Mouse (Mus musculus) activated CD4-positive, CD25-positive, alpha-beta regulatory T cell, adult 9 weeks (primary cell): ENCODE data around the gene Fam178b. TPM values are rescaled to one million over a fixed set of nuclear protein-coding genes. Genes with fewer than 3 reads are reported as not detected.

Experiments
- polyA plus RNA-seq: library from polyadenylated mRNA; unstranded; fragments of 100-300 nt; shearing (Covaris generic); gene quantifications from one replicate; pipeline ENCODE4 v1.2.1, GENCODE M21; 2017

The Fam178b gene
- polyA plus RNA-seq = not detected

GRCm38 (mm10) chr1:36682620-36683355 is at the start of gene Fam178b:
Gene Fam178b, minus strand, starts transcription at chr1:36683183.

GRCm38 (mm10) chr1:36714311-36714710 is 31.3 kb upstream of the Fam178b start, which contains the start of gene Actr1b:
Gene Actr1b, minus strand, starts transcription at chr1:36714422.

GRCm38 (mm10) chr1:36709854-36710280 is 26.9 kb upstream of the Fam178b start, which contains the start of gene 4933424G06Rik:
Gene 4933424G06Rik, plus strand, starts transcription at chr1:36710149.

DNA sequence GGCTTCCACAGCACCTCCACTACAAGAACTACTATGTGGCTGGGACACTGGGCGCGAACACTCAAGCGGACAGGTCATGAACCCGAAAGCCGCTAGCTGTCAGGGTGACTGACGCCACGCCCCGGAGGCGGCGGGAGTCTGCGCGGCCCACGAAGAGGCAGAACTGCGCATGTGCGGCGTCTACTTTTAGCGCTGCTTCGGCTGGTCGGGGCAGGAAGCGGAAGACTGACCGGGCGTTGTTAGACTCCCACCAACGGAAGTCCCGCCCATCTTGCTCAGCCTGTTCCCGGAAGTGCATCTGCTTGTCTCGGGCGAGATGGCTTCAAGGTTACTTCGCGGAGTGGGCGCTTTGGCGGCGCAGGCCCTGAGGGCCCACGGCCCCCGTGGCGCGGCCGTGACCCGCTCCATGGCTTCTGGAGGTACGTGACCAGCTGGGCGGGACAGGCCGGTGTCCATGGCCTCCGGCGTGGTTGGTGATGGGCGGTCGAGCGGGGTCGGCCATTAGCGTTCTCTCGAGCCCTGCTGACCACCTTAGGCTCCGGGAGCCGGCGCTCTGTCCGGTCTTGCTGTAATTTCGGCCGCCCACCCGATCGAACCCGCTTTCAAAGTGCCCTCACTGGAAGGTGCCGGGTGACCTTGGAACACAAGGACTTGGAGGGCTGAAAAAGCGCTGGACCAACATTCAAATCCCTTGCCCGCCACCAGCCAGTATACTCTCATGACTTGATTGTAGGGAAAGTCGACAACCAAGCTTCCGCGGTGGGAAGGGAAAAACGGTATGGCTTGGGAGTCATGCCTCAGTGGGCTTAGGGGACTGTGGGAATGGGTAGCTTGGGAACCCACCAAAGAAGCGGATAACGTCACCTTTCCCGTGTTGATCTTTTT is 8.5 kb upstream of the Fam178b start, which contains the start of gene Cox5b:
Gene Cox5b (plus strand): TSS at position 179 of the 885 bp plus-strand sequence.

DNA sequence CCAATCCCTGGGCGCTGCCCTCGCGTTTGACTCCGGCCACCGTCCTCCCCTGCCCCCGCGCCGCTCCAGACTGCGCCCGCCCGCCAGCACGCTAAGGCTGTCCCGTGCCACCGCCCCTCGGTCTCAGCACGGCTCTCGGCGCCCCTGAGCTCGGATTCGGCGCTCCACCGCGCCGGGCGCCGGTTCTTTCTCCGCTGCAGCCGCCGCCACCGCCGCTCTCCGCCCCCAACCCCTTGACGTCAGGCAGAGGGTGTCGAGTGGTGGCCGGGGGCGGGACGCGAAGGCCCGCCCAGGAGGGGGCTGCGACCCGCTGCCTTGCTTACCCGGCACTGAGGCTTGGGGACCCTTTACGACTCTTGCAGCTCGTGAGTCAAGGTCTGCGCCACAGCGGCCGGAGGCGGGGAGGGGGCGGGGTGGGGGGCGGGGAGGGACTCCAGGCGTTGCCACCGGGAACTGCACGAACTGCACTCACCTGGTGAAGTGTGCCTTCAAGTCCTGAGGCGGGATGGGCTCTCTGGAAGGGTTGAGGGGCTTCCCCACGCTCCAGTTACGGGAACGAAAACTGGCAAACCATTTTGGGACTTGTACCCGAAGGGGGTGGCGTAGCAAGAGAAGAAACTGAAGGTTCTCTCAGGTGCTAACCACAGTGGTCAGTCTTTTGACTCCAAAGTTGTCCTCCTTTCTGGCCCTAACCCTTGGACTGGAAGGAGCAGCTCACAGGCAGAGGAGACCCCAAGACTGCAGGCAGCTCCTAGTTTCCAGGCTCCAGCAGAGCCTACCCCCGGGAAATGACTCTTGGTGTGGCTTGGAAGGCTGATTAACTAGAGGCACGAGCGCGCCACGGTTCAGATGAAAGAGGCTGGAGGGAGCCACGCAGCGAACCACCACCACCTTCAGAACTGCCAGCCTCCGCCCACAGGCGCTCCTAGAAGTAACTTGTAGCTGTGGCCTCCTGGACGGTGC is 124.7 kb downstream of the Fam178b start, which contains the start of gene Sema4c:
Gene Sema4c (minus strand): TSS at position 319 of the 963 bp plus-strand sequence.

DNA sequence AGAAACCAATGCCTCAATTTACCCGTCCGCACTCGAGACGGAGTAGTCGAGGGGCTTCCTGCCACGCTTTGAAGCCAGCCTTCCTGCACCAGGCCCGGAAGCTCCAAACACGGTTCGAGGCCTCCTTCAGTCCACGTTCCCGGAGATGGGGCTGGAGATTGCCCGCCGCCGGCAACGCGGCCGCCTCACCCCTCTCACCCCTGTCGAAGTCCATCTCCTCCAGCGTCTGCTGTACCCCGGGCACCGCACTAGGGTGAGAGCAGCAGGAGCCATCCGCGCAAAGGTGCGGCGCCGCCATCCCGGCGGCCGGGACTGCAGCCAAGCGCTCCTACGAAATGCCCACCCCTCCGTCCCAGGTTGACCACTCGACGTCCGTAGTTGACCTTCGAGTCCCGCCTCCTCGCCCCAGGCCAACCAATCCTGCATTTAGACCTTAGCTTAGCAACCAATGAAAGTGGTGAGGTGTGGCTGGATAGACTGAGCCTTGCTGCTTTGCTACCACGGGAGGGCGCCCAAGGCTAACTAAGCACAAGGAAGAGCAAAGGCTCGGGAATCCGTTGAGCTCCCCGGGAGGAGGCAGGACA is 136.0 kb downstream of the Fam178b start, which contains the start of gene Ankrd39:
Gene Ankrd39 (minus strand): TSS at position 558 of the 584 bp plus-strand sequence.

GRCm38 (mm10) chr1:36539186-36539585 is 143.8 kb downstream of the Fam178b start, which contains the start of gene Gm42417:
Gene Gm42417, minus strand, starts transcription at chr1:36539429.

DNA sequence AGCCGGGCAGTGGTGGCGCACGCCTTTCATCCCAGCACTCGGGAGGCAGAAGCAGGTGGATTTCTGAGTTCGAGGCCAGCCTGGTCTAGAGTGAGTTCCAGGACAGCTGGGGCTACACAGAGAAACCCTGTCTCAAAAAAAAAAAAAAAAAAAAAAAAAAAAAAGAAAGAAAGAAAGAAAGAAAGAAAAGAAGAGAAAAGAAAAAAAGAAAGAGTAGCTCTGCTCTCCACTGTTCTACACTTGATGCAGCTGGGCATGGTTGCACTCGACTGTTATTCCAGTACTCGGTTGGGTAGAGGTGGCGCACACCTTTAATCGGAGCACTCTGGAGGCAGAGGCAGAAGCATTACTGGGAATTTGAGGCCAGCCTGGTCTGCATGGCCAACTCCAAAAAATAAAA is 146.2 kb downstream of the Fam178b start, which contains the start of gene Ankrd23:
Gene Ankrd23 (minus strand): TSS at position 101 of the 400 bp plus-strand sequence.

Other genes with a start within 250 kb of the Fam178b start
- gene Lman2l, start 237.9 kb downstream of the Fam178b start, polyA plus RNA-seq = 41.8 TPM
- gene Cnnm4, start 211.6 kb downstream of the Fam178b start, polyA plus RNA-seq = 2.3 TPM
- gene Cnnm3, start 171.3 kb downstream of the Fam178b start, polyA plus RNA-seq = 2.4 TPM
- gene Ankrd23, start 146.3 kb downstream of the Fam178b start, polyA plus RNA-seq = 34.8 TPM
- not detected for gene Gm42417, start 143.8 kb downstream of the Fam178b start, polyA plus RNA-seq
- gene Ankrd39, start 135.7 kb downstream of the Fam178b start, polyA plus RNA-seq = 43.2 TPM
- gene Sema4c, start 124.8 kb downstream of the Fam178b start, polyA plus RNA-seq = 0.70 TPM
- 557 TPM for gene Cox5b, start 8.3 kb upstream of the Fam178b start, polyA plus RNA-seq
- gene 4933424G06Rik, start 27.0 kb upstream of the Fam178b start, polyA plus RNA-seq = not detected
- gene Actr1b, start 31.2 kb upstream of the Fam178b start, polyA plus RNA-seq = 64.1 TPM
- 223 TPM for gene Zap70, start 78.6 kb upstream of the Fam178b start, polyA plus RNA-seq